Mouse (Mus musculus) erythroblast, adult 5-6 weeks (primary cell): ENCODE data around the gene Enthd1. TPM values are rescaled to one million over a fixed set of nuclear protein-coding genes. Genes with fewer than 3 reads are reported as not detected.

Source experiments
- ATAC-seq: replicated peaks from 2 replicates; pipeline ENCODE4 v1.8.0; 2016; ENCODE audit warnings: moderate number of reproducible peaks, mild to moderate bottlenecking, moderate TSS enrichment, inconsistent platforms; ENCODE audit not compliant: poor library complexity, low FRiP score, severe bottlenecking
- total RNA-seq, 2 experiments: library from RNA; stranded (forward) in 1 of 2; stranded (reverse) in 1 of 2; fragments of 150-400 nt in 1 of 2; fragments of 200-764, 138-1000 nt in 1 of 2; gene quantifications; 2 replicates each; pipeline versions ENCODE4 v1.2.3 to v1.2.4; 2015 to 2017; ENCODE audit warnings: low replicate concordance in 2 of 2

The Enthd1 gene
- total RNA-seq, 2 experiments from 2014 or later = not detected

- ATAC-seq = no peak
Measured at GRCm38 (mm10) chr15:80430324-80430723, 134.6 kb downstream of the Enthd1 start.

- no peak for ATAC-seq
Measured at GRCm38 (mm10) chr15:80418146-80418545, 146.8 kb downstream of the Enthd1 start.

- ATAC-seq = no peak
Measured at GRCm38 (mm10) chr15:80417066-80417465, 147.9 kb downstream of the Enthd1 start.

GRCm38 (mm10) chr15:80415132-80415531, 149.8 kb downstream of the Enthd1 start:
- ATAC-seq = no peak

GRCm38 (mm10) chr15:80413988-80414721, 150.8 kb downstream of the Enthd1 start:
- no peak for ATAC-seq

- ATAC-seq = no peak
Measured at GRCm38 (mm10) chr15:80413070-80413469, 151.9 kb downstream of the Enthd1 start.

GRCm38 (mm10) chr15:80410661-80411060, 154.3 kb downstream of the Enthd1 start:
- ATAC-seq = no peak

- ATAC-seq = no peak
Measured at GRCm38 (mm10) chr15:80407873-80408272, 157.1 kb downstream of the Enthd1 start.

Other genes with a start within 250 kb of the Enthd1 start
- 138 and 159 TPM in 2 replicates for gene Grap2, start 7.4 kb upstream of the Enthd1 start, total RNA-seq (2015; ENCODE audit: low replicate concordance)
- gene Grap2, start 7.4 kb upstream of the Enthd1 start, total RNA-seq (2017; ENCODE audit: low replicate concordance) = 126 and 164 TPM in 2 replicates
- not detected in 2 replicates for gene Fam83f, start 106.7 kb upstream of the Enthd1 start, total RNA-seq (2015; ENCODE audit: low replicate concordance)
- 0.98 TPM in 1 of 2 replicates, not detected in the other for gene Fam83f, start 106.7 kb upstream of the Enthd1 start, total RNA-seq (2017; ENCODE audit: low replicate concordance)
- gene Tnrc6b, start 146.2 kb upstream of the Enthd1 start, total RNA-seq (2015; ENCODE audit: low replicate concordance) = 138 and 146 TPM in 2 replicates
- 214 and 245 TPM in 2 replicates for gene Tnrc6b, start 146.2 kb upstream of the Enthd1 start, total RNA-seq (2017; ENCODE audit: low replicate concordance)